ENCODE assay signal across 8 mouse cellular contexts in the genomic region with DNA sequence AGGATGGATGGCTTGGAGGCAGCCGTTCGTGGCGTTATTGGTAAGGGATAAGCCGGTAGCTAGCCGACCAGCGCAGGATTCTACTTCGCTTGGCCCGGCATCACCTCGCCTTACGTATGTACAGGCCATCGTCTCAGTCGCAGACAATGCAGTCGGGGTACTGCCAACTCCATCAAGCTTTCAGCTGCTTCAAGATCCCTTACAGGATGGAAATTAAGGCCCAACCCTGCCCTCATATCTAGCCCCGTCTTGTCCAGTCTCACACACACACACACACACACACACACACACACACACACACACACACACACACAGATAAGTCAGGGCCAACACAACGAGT. TPM values are rescaled to one million over a fixed set of nuclear protein-coding genes. Genes with fewer than 3 reads are reported as not detected.
A peak's percentile ranks its signal among the peaks of the same experiment; 100 is the strongest.
DNase-seq lines count a peak whose midpoint lies in the region; ATAC-seq and TF ChIP-seq lines count a peak whose summit lies in the region.

No protein-coding gene starts in this region.

- no peak for DNase-seq in kidney, adult 2 months
- no peak for DNase-seq in kidney, adult 8-10 months
- no peak for DNase-seq in adrenal gland, adult 8-10 months
- DNase-seq in MN1 (ENCODE audit: low spot score): no peak

- no peaks in the 10 kb centered on the region for H3K36me3 ChIP-seq in kidney, adult 2 months (ENCODE audit: control insufficient read depth, insufficient read depth, low read length)
- no peaks in the 10 kb centered on the region for H3K36me3 ChIP-seq in hindbrain, embryonic 12.5 days
- H3K36me3 ChIP-seq in midbrain, embryonic 12.5 days: no peaks in the 10 kb centered on the region

- no peak for TF ChIP-seq POLR2A in kidney, adult 2 months (IDR thresholded peaks at IDR 0.05; ENCODE audit: low read depth, low read length)
- TF ChIP-seq POLR2A in bone marrow, adult 2 months (IDR thresholded peaks at IDR 0.05; ENCODE audit: borderline replicate concordance, control insufficient read depth, low read depth, low read length): peak; percentile 62; the same call in 1 of the 2 replicates

- H3K9me3 ChIP-seq in hindbrain, embryonic 12.5 days (replicated peaks): no peaks in the 10 kb centered on the region
- H3K9me3 ChIP-seq in midbrain, embryonic 12.5 days: no peaks in the 10 kb centered on the region

- H3K27me3 ChIP-seq in kidney, adult 2 months (replicated peaks; ENCODE audit: control insufficient read depth, insufficient read depth, low read length): no peaks in the 10 kb centered on the region
- H3K27me3 ChIP-seq in hindbrain, embryonic 12.5 days: no peaks in the 10 kb centered on the region
- 0 out of 2 replicates have a peak, but pooled peaks cover under 1% of the 10 kb centered on the region for H3K27me3 ChIP-seq in midbrain, embryonic 12.5 days

- under 1% methylated on average over 15 of the region's 15 CpGs for WGBS in kidney, adult 2 months
- 2% methylated on average over 15 of the region's 15 CpGs for WGBS in bone marrow, adult 2 months
- 3% methylated on average over 15 of the region's 15 CpGs for WGBS in hindbrain, embryonic 12.5 days
- WGBS in midbrain, embryonic 12.5 days: 3% methylated on average over 15 of the region's 15 CpGs

- H3K4me3 ChIP-seq in kidney, adult 2 months (ENCODE audit: insufficient read depth, low read depth, low read length): peak overlapping the region; percentile 68
- H3K4me3 ChIP-seq in bone marrow, adult 2 months (replicated peaks; ENCODE audit: control insufficient read depth, low read depth, low read length): peak overlapping the region; percentile 90
- peak overlapping the region; percentile 57 for H3K4me3 ChIP-seq in hindbrain, embryonic 12.5 days
- H3K4me3 ChIP-seq in midbrain, embryonic 12.5 days: peak overlapping the region; percentile 62

- H3K4me2 ChIP-seq in hindbrain, embryonic 12.5 days (replicated peaks): peak overlapping the region; percentile 65
- H3K4me2 ChIP-seq in midbrain, embryonic 12.5 days (replicated peaks): peak overlapping the region; percentile 67

- peak overlapping the region; percentile 89 for H3K27ac ChIP-seq in kidney, adult 2 months (ENCODE audit: insufficient read depth, low read depth, low read length)
- H3K27ac ChIP-seq in bone marrow, adult 2 months (ENCODE audit: control insufficient read depth, insufficient read depth, low read depth, low read length, poor library complexity): peak overlapping the region; percentile 76
- peak overlapping the region; percentile 87 for H3K27ac ChIP-seq in hindbrain, embryonic 12.5 days
- peak overlapping the region; percentile 83 for H3K27ac ChIP-seq in midbrain, embryonic 12.5 days (replicated peaks)

- peak overlapping the region; percentile 68 for H3K9ac ChIP-seq in hindbrain, embryonic 12.5 days
- peak overlapping the region; percentile 68 for H3K9ac ChIP-seq in midbrain, embryonic 12.5 days (replicated peaks)

- ATAC-seq in hindbrain, embryonic 12.5 days (ENCODE audit: low FRiP score): no peak; the same call in 1 of the 2 replicates
- ATAC-seq in midbrain, embryonic 12.5 days (ENCODE audit: low FRiP score, low read depth): no peak; the same call in 1 of the 2 replicates
- no peak; the same call in 1 of the 2 replicates for ATAC-seq in megakaryocyte-erythroid progenitor cell, adult 5-6 weeks (replicated peaks; ENCODE audit: low FRiP score, low TSS enrichment, poor library complexity, severe bottlenecking)

- H3K4me1 ChIP-seq in kidney, adult 2 months (ENCODE audit: control insufficient read depth, insufficient read depth, low read length): peaks cover 5% of the 10 kb centered on the region; the same call in 1 of the 2 replicates
- peaks cover 2% of the 10 kb centered on the region for H3K4me1 ChIP-seq in bone marrow, adult 2 months (ENCODE audit: control insufficient read depth, insufficient read depth, low read length)
- peaks cover 4% of the 10 kb centered on the region for H3K4me1 ChIP-seq in hindbrain, embryonic 12.5 days
- peaks cover 4% of the 10 kb centered on the region; the same call in 1 of the 2 replicates for H3K4me1 ChIP-seq in midbrain, embryonic 12.5 days

- TF ChIP-seq CTCF in kidney, adult 2 months (conservative IDR thresholded peaks at IDR 0.05; ENCODE audit: insufficient read depth, insufficient read length, low read depth, low read length): no peak
- no peak for TF ChIP-seq CTCF in bone marrow, adult 2 months (IDR thresholded peaks at IDR 0.05; ENCODE audit: control insufficient read depth, insufficient read depth, low read length)

RNA-seq across cellular contexts. Expression of gene Ptdss2, which starts 1.3 kb away (rescaled TPM):
- 65.1 and 71.5 TPM in 2 replicates for polyA plus RNA-seq in kidney, adult 2 months (2012; rRNA removed)
- 66.7 and 84.6 TPM in 2 replicates for polyA plus RNA-seq in bone marrow, adult 2 months (2011; ENCODE audit: insufficient read depth, insufficient read length, low replicate concordance, missing spikeins)
- polyA plus RNA-seq in hindbrain, embryonic 12.5 days (2016; fragmentation: Nextera tagmentation; extraction: Ambion mirVana): 76.0 and 76.5 TPM in 2 replicates
- 67.5 and 76.6 TPM in 2 replicates for polyA plus RNA-seq in midbrain, embryonic 12.5 days (2016; fragmentation: Nextera tagmentation; extraction: Ambion mirVana)
- 10 to 100 TPM; 36.4 to 46.7 (median 43.0) TPM for total RNA-seq in adrenal gland, adult 8-10 months (2022)
- total RNA-seq in megakaryocyte-erythroid progenitor cell, adult 5-6 weeks (2014; fragmentation: Nextera tagmentation): 59.0 and 64.0 TPM in 2 replicates
- 14.0 and 21.1 TPM in 2 replicates for total RNA-seq in megakaryocyte-erythroid progenitor cell, adult 5-6 weeks (2017)

RNA-seq across cellular contexts. Expression of gene Ano9, which starts 5.9 kb away (rescaled TPM):
- polyA plus RNA-seq in kidney, adult 2 months (2012; rRNA removed): 5.4 and 7.3 TPM in 2 replicates
- polyA plus RNA-seq in bone marrow, adult 2 months (2011; ENCODE audit: insufficient read depth, insufficient read length, low replicate concordance, missing spikeins): 2.5 TPM in 1 of 2 replicates, not detected in the other
- polyA plus RNA-seq in hindbrain, embryonic 12.5 days (2016; fragmentation: Nextera tagmentation; extraction: Ambion mirVana): 0.59 and 0.81 TPM in 2 replicates
- polyA plus RNA-seq in midbrain, embryonic 12.5 days (2016; fragmentation: Nextera tagmentation; extraction: Ambion mirVana): not detected in 2 replicates
- under 1 TPM in 1 of 4 experiments, not detected in 3; 0.21 TPM for total RNA-seq in adrenal gland, adult 8-10 months (2022)
- total RNA-seq in megakaryocyte-erythroid progenitor cell, adult 5-6 weeks (2014; fragmentation: Nextera tagmentation): not detected in 2 replicates
- not detected in 2 replicates for total RNA-seq in megakaryocyte-erythroid progenitor cell, adult 5-6 weeks (2017)

RNA-seq across cellular contexts. Expression of gene Sigirr, which starts 23.1 kb away (rescaled TPM):
- 102 and 110 TPM in 2 replicates for polyA plus RNA-seq in kidney, adult 2 months (2012; rRNA removed)
- polyA plus RNA-seq in bone marrow, adult 2 months (2011; ENCODE audit: insufficient read depth, insufficient read length, low replicate concordance, missing spikeins): 10.4 and 19.8 TPM in 2 replicates
- polyA plus RNA-seq in hindbrain, embryonic 12.5 days (2016; fragmentation: Nextera tagmentation; extraction: Ambion mirVana): 1.7 and 2.6 TPM in 2 replicates
- 1.6 and 1.7 TPM in 2 replicates for polyA plus RNA-seq in midbrain, embryonic 12.5 days (2016; fragmentation: Nextera tagmentation; extraction: Ambion mirVana)
- 1 to 10 TPM; 4.2 to 5.8 (median 4.8) TPM for total RNA-seq in adrenal gland, adult 8-10 months (2022)
- total RNA-seq in megakaryocyte-erythroid progenitor cell, adult 5-6 weeks (2014; fragmentation: Nextera tagmentation): 14.0 and 24.8 TPM in 2 replicates
- 7.1 and 13.0 TPM in 2 replicates for total RNA-seq in megakaryocyte-erythroid progenitor cell, adult 5-6 weeks (2017)

RNA-seq across cellular contexts. Expression of gene Pkp3, which starts 45.5 kb away (rescaled TPM):
- polyA plus RNA-seq in kidney, adult 2 months (2012; rRNA removed): 17.0 and 19.8 TPM in 2 replicates
- 5.4 and 15.9 TPM in 2 replicates for polyA plus RNA-seq in bone marrow, adult 2 months (2011; ENCODE audit: insufficient read depth, insufficient read length, low replicate concordance, missing spikeins)
- 3.1 and 4.5 TPM in 2 replicates for polyA plus RNA-seq in hindbrain, embryonic 12.5 days (2016; fragmentation: Nextera tagmentation; extraction: Ambion mirVana)
- polyA plus RNA-seq in midbrain, embryonic 12.5 days (2016; fragmentation: Nextera tagmentation; extraction: Ambion mirVana): 1.6 and 1.8 TPM in 2 replicates
- 1 to 10 TPM; 1.6 to 3.1 (median 2.1) TPM for total RNA-seq in adrenal gland, adult 8-10 months (2022)
- 0.17 and 11.2 TPM in 2 replicates for total RNA-seq in megakaryocyte-erythroid progenitor cell, adult 5-6 weeks (2014; fragmentation: Nextera tagmentation)
- total RNA-seq in megakaryocyte-erythroid progenitor cell, adult 5-6 weeks (2017): 2.8 TPM in 1 of 2 replicates, not detected in the other

RNA-seq across cellular contexts. Expression of gene Rnh1, which starts 49.2 kb away (rescaled TPM):
- polyA plus RNA-seq in kidney, adult 2 months (2012; rRNA removed): 159 and 190 TPM in 2 replicates
- 17.8 and 27.6 TPM in 2 replicates for polyA plus RNA-seq in bone marrow, adult 2 months (2011; ENCODE audit: insufficient read depth, insufficient read length, low replicate concordance, missing spikeins)
- polyA plus RNA-seq in hindbrain, embryonic 12.5 days (2016; fragmentation: Nextera tagmentation; extraction: Ambion mirVana): 61.0 and 61.9 TPM in 2 replicates
- polyA plus RNA-seq in midbrain, embryonic 12.5 days (2016; fragmentation: Nextera tagmentation; extraction: Ambion mirVana): 47.4 and 54.9 TPM in 2 replicates
- 100 to 1,000 TPM; 339 to 382 (median 360) TPM for total RNA-seq in adrenal gland, adult 8-10 months (2022)
- total RNA-seq in megakaryocyte-erythroid progenitor cell, adult 5-6 weeks (2014; fragmentation: Nextera tagmentation): 43.7 and 54.2 TPM in 2 replicates
- total RNA-seq in megakaryocyte-erythroid progenitor cell, adult 5-6 weeks (2017): 20.7 and 30.4 TPM in 2 replicates
